Mouse (Mus musculus) hindbrain, embryonic 13.5 days (tissue): ENCODE measurements around the gene Uhrf1bp1l. TPM values are rescaled to one million over a fixed set of nuclear protein-coding genes. Genes with fewer than 3 reads are reported as not detected.
A peak's percentile ranks its signal among the peaks of the same experiment; 100 is the strongest.

Experiments
- ATAC-seq: fragments of 200-750 bp; cut with Nextera tagmentation; 2 replicates; pipeline ENCODE4 v1.8.0; 2017; ENCODE audit warnings: moderate TSS enrichment; ENCODE audit not compliant: low FRiP score
- H3K27ac ChIP-seq: fragments of 300-500 bp; sonication (generic); 2 replicates; pipeline ENCODE4 v1.5.1; 2015; ENCODE audit warnings: inconsistent platforms, mild to moderate bottlenecking, moderate library complexity
- H3K27me3 ChIP-seq: fragments of 300-500 bp; sonication (generic); 2 replicates; pipeline ENCODE4 v1.6.1; 2015; ENCODE audit warnings: mild to moderate bottlenecking, inconsistent platforms
- H3K36me3 ChIP-seq: fragments of 300-500 bp; sonication (generic); 2 replicates; pipeline ENCODE4 v1.6.1; 2015; ENCODE audit warnings: mild to moderate bottlenecking, inconsistent platforms
- H3K4me1 ChIP-seq: fragments of 300-500 bp; sonication (generic); replicated peaks from 2 replicates; pipeline ENCODE4 v1.6.1; 2015; ENCODE audit warnings: inconsistent platforms
- H3K4me2 ChIP-seq: fragments of 300-500 bp; sonication (generic); 2 replicates; pipeline ENCODE4 v1.6.1; 2015; ENCODE audit warnings: inconsistent platforms, mild to moderate bottlenecking, moderate library complexity
- H3K4me3 ChIP-seq: fragments of 300-500 bp; sonication (generic); 2 replicates; pipeline ENCODE4 v1.5.1; 2015; ENCODE audit warnings: mild to moderate bottlenecking, inconsistent platforms
- H3K9ac ChIP-seq: fragments of 300-500 bp; sonication (generic); 2 replicates; pipeline ENCODE4 v1.6.1; 2015; ENCODE audit warnings: mild to moderate bottlenecking, inconsistent platforms
- H3K9me3 ChIP-seq: fragments of 300-500 bp; sonication (generic); 2 replicates; pipeline ENCODE4 v1.6.1; 2016; ENCODE audit warnings: inconsistent platforms
- WGBS: fragments of 180-500 bp; shearing (Covaris S2); methylation state at CpG from one replicate; pipeline ENCODE4 v1.1.7; 2015; 5-methylcytosine and 5-hydroxymethylcytosine counted together
- polyA plus RNA-seq: library from polyadenylated mRNA; unstranded; fragments of >200 nt; fragmentation: Nextera tagmentation; extraction: Ambion mirVana; gene quantifications from 2 replicates; pipeline ENCODE4 v1.2.1, GENCODE M21; 2015

Gene Uhrf1bp1l
- polyA plus RNA-seq, 1 experiment from 2014 or later: 31.1 TPM

GRCm38 (mm10) chr10:89731341-89731740 lies 13.4 kb upstream of the Uhrf1bp1l start:
- Histone ChIP-seq H3K27ac (peak overlapping the region; percentile 78; the same call in 1 of the 2 replicates), H3K36me3 (peaks cover 6% of the 10 kb centered on the region), H3K4me1 (peaks cover 24% of the 10 kb centered on the region), H3K27me3 (no peaks in the 10 kb centered on the region), H3K4me2 (peak overlapping the region; percentile 76), H3K9me3 (no peaks in the 10 kb centered on the region), H3K9ac (peak overlapping the region; percentile 73), H3K4me3 (peak overlapping the region; percentile 67)
- ATAC-seq: no peak
- 19% methylated on average over 5 of the region's 5 CpGs for WGBS

- H3K9ac ChIP-seq: peak within 1 kb of the TSS; percentile 73
- H3K36me3 ChIP-seq: peaks cover under 1% of the 10 kb centered on the region; the same call in 1 of the 2 replicates
- peak within 1 kb of the TSS; percentile 76 for H3K4me2 ChIP-seq
- no peaks in the 10 kb centered on the region for H3K27me3 ChIP-seq
- H3K27ac ChIP-seq: peak within 1 kb of the TSS; percentile 78
- 1% methylated on average over 49 of the region's 49 CpGs for WGBS
- H3K9me3 ChIP-seq: no peaks in the 10 kb centered on the region
- peak; percentile 99 for ATAC-seq
- H3K4me3 ChIP-seq: peak within 1 kb of the TSS; percentile 67
- peaks cover 24% of the 10 kb centered on the region for H3K4me1 ChIP-seq
These were observed 12.6 kb upstream of the Uhrf1bp1l start, which contains the start of gene Actr6 for GRCm38 (mm10) chr10:89732001-89732794. Actr6 (minus strand) TSS chr10:89732295.

- WGBS: 50% methylated on average over 5 of the region's 5 CpGs
- no peaks in the 10 kb centered on the region for H3K9me3 ChIP-seq
These were observed 7.7 kb upstream of the Uhrf1bp1l start for GRCm38 (mm10) chr10:89737092-89737491.

DNA sequence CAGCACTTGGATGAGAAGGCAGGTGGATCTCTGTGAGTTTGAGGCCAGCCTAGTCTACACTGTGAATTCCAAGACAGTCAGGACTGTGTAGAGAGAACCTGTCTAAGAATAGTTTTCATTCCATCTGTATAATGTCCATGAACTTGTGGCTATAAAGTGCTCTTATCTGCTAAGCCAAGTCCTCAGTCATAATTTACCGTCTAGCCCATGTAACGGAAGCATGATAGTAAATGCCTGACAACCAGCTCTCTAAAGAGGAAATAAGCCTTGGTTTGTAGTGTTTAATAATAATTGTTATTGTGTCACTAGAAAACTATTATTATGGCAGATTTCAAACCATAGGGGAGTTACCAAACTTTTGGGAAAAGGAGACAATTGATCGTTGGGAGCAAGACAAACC lies 6.9 kb upstream of the Uhrf1bp1l start:
- Histone ChIP-seq H3K9ac (no peak overlapping the region), H3K9me3 (no peaks in the 10 kb centered on the region), H3K27ac (no peak overlapping the region), H3K36me3 (no peaks in the 10 kb centered on the region), H3K4me1 (peaks cover under 1% of the 10 kb centered on the region), H3K4me2 (no peak overlapping the region), H3K27me3 (no peaks in the 10 kb centered on the region), H3K4me3 (no peak overlapping the region)
- 96% methylated on average over 3 of the region's 3 CpGs for WGBS
- ATAC-seq: no peak

More at GRCm38 (mm10) chr10:89737092-89737491, 7.7 kb upstream of the Uhrf1bp1l start:
- peaks cover 4% of the 10 kb centered on the region for H3K4me1 ChIP-seq
- no peak overlapping the region for H3K4me3 ChIP-seq
- H3K27me3 ChIP-seq: no peaks in the 10 kb centered on the region
- no peak overlapping the region for H3K27ac ChIP-seq
- no peak overlapping the region for H3K9ac ChIP-seq
- no peak overlapping the region for H3K4me2 ChIP-seq
- H3K36me3 ChIP-seq: no peaks in the 10 kb centered on the region
- no peak for ATAC-seq

GRCm38 (mm10) chr10:89738395-89738794 lies 6.4 kb upstream of the Uhrf1bp1l start:
- Histone ChIP-seq H3K4me2 (no peak overlapping the region), H3K4me3 (no peak overlapping the region), H3K9ac (no peak overlapping the region), H3K27ac (no peak overlapping the region), H3K9me3 (no peaks in the 10 kb centered on the region), H3K4me1 (no peaks in the 10 kb centered on the region), H3K27me3 (no peaks in the 10 kb centered on the region), H3K36me3 (no peaks in the 10 kb centered on the region)
- WGBS: 92% methylated on average over 9 of the region's 9 CpGs
- ATAC-seq: no peak

GRCm38 (mm10) chr10:89739703-89740102 lies 5.1 kb upstream of the Uhrf1bp1l start:
- no peak overlapping the region for H3K4me3 ChIP-seq
- no peak overlapping the region for H3K9ac ChIP-seq
- no peaks in the 10 kb centered on the region for H3K36me3 ChIP-seq
- H3K27me3 ChIP-seq: no peaks in the 10 kb centered on the region
- no peak overlapping the region for H3K27ac ChIP-seq
- no peaks in the 10 kb centered on the region for H3K9me3 ChIP-seq
- H3K4me2 ChIP-seq: no peak overlapping the region
- no peak for ATAC-seq
- H3K4me1 ChIP-seq: no peaks in the 10 kb centered on the region
- 49% methylated on average over 7 of the region's 7 CpGs for WGBS

DNA sequence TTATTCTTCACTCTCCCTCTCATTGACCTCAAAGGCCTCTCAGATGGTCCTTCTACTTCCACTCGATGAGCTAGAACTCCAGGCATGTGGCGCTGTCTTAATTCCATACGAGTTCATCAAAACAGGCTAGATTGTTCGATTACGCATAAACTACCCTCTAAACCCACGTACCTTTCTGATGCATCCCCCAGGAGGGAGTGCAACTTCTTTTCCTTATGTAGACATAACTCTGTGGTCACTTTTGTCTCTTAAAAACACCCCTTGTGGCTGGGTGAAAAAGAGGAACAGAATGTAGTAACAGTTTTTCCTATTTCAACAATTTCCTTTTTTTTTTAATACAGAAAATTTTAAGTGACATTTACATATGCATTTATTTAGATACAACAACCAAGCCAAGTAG lies 3.8 kb upstream of the Uhrf1bp1l start:
- 86% methylated on average over 6 of the region's 6 CpGs for WGBS
- Histone ChIP-seq H3K27ac (no peak overlapping the region), H3K27me3 (no peaks in the 10 kb centered on the region), H3K9me3 (no peaks in the 10 kb centered on the region), H3K9ac (no peak overlapping the region), H3K4me1 (no peaks in the 10 kb centered on the region), H3K4me2 (no peak overlapping the region), H3K36me3 (no peaks in the 10 kb centered on the region), H3K4me3 (no peak overlapping the region)
- no peak for ATAC-seq

DNA sequence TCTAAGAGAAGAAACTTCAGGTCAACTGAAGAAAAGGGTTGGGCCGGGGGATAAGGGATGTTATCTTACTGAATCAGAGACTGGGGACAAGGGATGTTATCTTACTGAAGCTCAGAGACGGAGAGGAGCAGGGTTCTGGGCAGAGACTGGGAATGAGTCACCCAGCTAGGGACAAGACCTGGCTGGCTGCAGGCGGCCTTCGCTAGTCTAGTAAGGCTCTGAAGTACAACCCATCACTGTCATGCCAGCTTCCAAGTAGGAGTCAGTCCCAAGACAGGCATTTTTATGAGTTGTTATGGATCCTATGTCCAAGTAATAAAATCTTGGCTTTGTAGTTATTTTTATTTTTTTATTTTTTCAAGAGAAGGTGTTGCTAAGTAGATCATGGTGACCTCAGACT lies 1.5 kb upstream of the Uhrf1bp1l start:
- H3K27ac ChIP-seq: no peak overlapping the region
- H3K4me1 ChIP-seq: peaks cover 13% of the 10 kb centered on the region
- H3K4me3 ChIP-seq: no peak overlapping the region
- H3K36me3 ChIP-seq: no peaks in the 10 kb centered on the region
- ATAC-seq: no peak
- no peak overlapping the region for H3K9ac ChIP-seq
- no peaks in the 10 kb centered on the region for H3K27me3 ChIP-seq
- H3K4me2 ChIP-seq: no peak overlapping the region
- H3K9me3 ChIP-seq: no peaks in the 10 kb centered on the region
- WGBS: 93% methylated on average over 4 of the region's 4 CpGs

GRCm38 (mm10) chr10:89744341-89744740 lies 450 bp upstream of the Uhrf1bp1l start:
- Histone ChIP-seq H3K27ac (no peak overlapping the region), H3K27me3 (no peaks in the 10 kb centered on the region), H3K4me3 (peak overlapping the region; percentile 90), H3K4me1 (peaks cover 13% of the 10 kb centered on the region), H3K4me2 (peak overlapping the region; percentile 72), H3K36me3 (no peaks in the 10 kb centered on the region), H3K9me3 (0 out of 2 replicates have a peak, but pooled peaks cover 5% of the 10 kb centered on the region), H3K9ac (no peak overlapping the region)
- whole genome bisulfite sequencing: 32% methylated on average over 3 of the region's 3 CpGs
- ATAC-seq: no peak

- WGBS: 0% methylated on average over 14 of the region's 14 CpGs
- peaks cover 13% of the 10 kb centered on the region for H3K4me1 ChIP-seq
- H3K9ac ChIP-seq: peak overlapping the region; percentile 92
- H3K9me3 ChIP-seq: 0 out of 2 replicates have a peak, but pooled peaks cover 5% of the 10 kb centered on the region
- H3K27ac ChIP-seq: peak overlapping the region; percentile 97
- peak overlapping the region; percentile 72 for H3K4me2 ChIP-seq
- H3K27me3 ChIP-seq: no peaks in the 10 kb centered on the region
- H3K36me3 ChIP-seq: no peaks in the 10 kb centered on the region
- H3K4me3 ChIP-seq: peak overlapping the region; percentile 90
- ATAC-seq: no peak
These were observed 852 bp downstream of the Uhrf1bp1l start for GRCm38 (mm10) chr10:89745666-89746020.

DNA sequence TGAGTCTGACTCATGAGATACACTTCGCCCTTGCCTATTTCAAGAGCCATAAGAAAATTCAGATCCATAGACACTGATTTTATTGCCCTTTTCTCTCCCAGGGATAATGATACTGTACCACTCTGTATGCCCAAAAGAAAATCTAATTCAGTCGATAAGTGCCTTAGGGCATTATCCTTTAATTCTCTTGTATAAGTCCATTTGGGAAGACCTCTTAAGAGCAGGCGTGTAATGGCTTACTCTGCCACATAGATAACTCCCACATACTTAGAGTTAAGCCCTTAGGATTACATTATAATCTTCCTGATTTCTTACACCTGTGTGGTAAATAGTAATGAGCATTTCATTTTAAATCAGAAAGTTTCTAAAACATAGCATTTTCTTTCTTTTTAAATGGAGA lies 1.8 kb downstream of the Uhrf1bp1l start:
- Histone ChIP-seq H3K36me3 (no peaks in the 10 kb centered on the region), H3K4me2 (peak overlapping the region; percentile 72), H3K4me1 (peaks cover 13% of the 10 kb centered on the region), H3K9me3 (0 out of 2 replicates have a peak, but pooled peaks cover 5% of the 10 kb centered on the region), H3K27ac (no peak overlapping the region), H3K27me3 (no peaks in the 10 kb centered on the region), H3K9ac (no peak overlapping the region), H3K4me3 (peak overlapping the region; percentile 15; the same call in 1 of the 2 replicates)
- no peak for ATAC-seq
- WGBS: 76% methylated on average over 3 of the region's 3 CpGs

- H3K9me3 ChIP-seq: 0 out of 2 replicates have a peak, but pooled peaks cover 5% of the 10 kb centered on the region
- no peak overlapping the region for H3K4me3 ChIP-seq
- WGBS: 90% methylated on average over 8 of the region's 8 CpGs
- no peaks in the 10 kb centered on the region for H3K36me3 ChIP-seq
- no peak overlapping the region for H3K4me2 ChIP-seq
- no peak overlapping the region for H3K27ac ChIP-seq
- H3K27me3 ChIP-seq: no peaks in the 10 kb centered on the region
- peaks cover 13% of the 10 kb centered on the region for H3K4me1 ChIP-seq
- ATAC-seq: no peak
- no peak overlapping the region for H3K9ac ChIP-seq
These were observed 2.6 kb downstream of the Uhrf1bp1l start for GRCm38 (mm10) chr10:89747221-89747905.
